Mouse (Mus musculus) limb, embryonic 15.5 days (tissue): Measurements from ENCODE around the gene Atp2b4. TPM values are rescaled to one million over a fixed set of nuclear protein-coding genes. Genes with fewer than 3 reads are reported as not detected.

ENCODE experiments used
- ATAC-seq: fragments of 200-750 bp; cut with Nextera tagmentation; 2 replicates; pipeline ENCODE4 v1.8.0; 2017; ENCODE audit warnings: low read depth, moderate TSS enrichment; ENCODE audit not compliant: insufficient number of reproducible peaks, low FRiP score, low TSS enrichment
- H3K27ac ChIP-seq: fragments of 300-500 bp; sonication (generic); 2 replicates; pipeline ENCODE4 v1.5.1; 2015; ENCODE audit warnings: moderate library complexity, mild to moderate bottlenecking, inconsistent platforms
- H3K27me3 ChIP-seq: fragments of 300-500 bp; sonication (generic); 2 replicates; pipeline ENCODE4 v1.6.1; 2015; ENCODE audit warnings: inconsistent platforms
- H3K36me3 ChIP-seq: fragments of 300-500 bp; sonication (generic); 2 replicates; pipeline ENCODE4 v1.6.1; 2015; ENCODE audit warnings: inconsistent platforms
- H3K4me1 ChIP-seq: fragments of 300-500 bp; sonication (generic); 2 replicates; pipeline ENCODE4 v1.6.1; 2015; ENCODE audit warnings: inconsistent platforms
- H3K4me2 ChIP-seq: fragments of 300-500 bp; sonication (generic); 2 replicates; pipeline ENCODE4 v1.6.1; 2015; ENCODE audit warnings: mild to moderate bottlenecking, inconsistent platforms
- H3K4me3 ChIP-seq: fragments of 300-500 bp; sonication (generic); 2 replicates; pipeline ENCODE4 v1.5.1; 2015; ENCODE audit warnings: mild to moderate bottlenecking, inconsistent platforms
- H3K9ac ChIP-seq: fragments of 300-500 bp; sonication (generic); 2 replicates; pipeline ENCODE4 v1.6.1; 2015; ENCODE audit warnings: inconsistent platforms
- H3K9me3 ChIP-seq: fragments of 300-500 bp; sonication (generic); 2 replicates; pipeline ENCODE4 v1.6.1; 2016; ENCODE audit warnings: inconsistent platforms
- WGBS: fragments of 180-500 bp; shearing (Covaris S2); methylation state at CpG from one replicate; pipeline ENCODE4 v1.1.7; 2015; 5-methylcytosine and 5-hydroxymethylcytosine counted together
- polyA plus RNA-seq: library from polyadenylated mRNA; unstranded; fragments of >200 nt; fragmentation: Nextera tagmentation; extraction: Ambion mirVana; gene quantifications from 2 replicates; pipeline ENCODE4 v1.2.1, GENCODE M21; 2015

Atp2b4 gene
- polyA plus RNA-seq, 1 experiment from 2014 or later = 22.4 TPM

- peaks cover 57% of the 10 kb centered on the region for H3K4me1 ChIP-seq
- H3K4me2 ChIP-seq = no peak overlapping the region
- H3K27ac ChIP-seq = peak overlapping the region; percentile 82
- peaks cover 5% of the 10 kb centered on the region; the same call in 1 of the 2 replicates for H3K27me3 ChIP-seq
- ATAC-seq = peak; percentile 16; the same call in 1 of the 2 replicates
- peaks cover 20% of the 10 kb centered on the region for H3K36me3 ChIP-seq
- no peak overlapping the region for H3K4me3 ChIP-seq
- no peak overlapping the region for H3K9ac ChIP-seq
- WGBS = 20% methylated on average over 11 of the region's 11 CpGs
- H3K9me3 ChIP-seq = no peaks in the 10 kb centered on the region
These were observed 58.9 kb downstream of the Atp2b4 start for GRCm38 (mm10) chr1:133741881-133742434.

- Histone ChIP-seq H3K36me3 (peaks cover 20% of the 10 kb centered on the region), H3K27ac (no peak overlapping the region; the same call in 1 of the 2 replicates), H3K4me2 (no peak overlapping the region), H3K4me3 (no peak overlapping the region), H3K27me3 (peaks cover 5% of the 10 kb centered on the region; the same call in 1 of the 2 replicates), H3K4me1 (peaks cover 56% of the 10 kb centered on the region), H3K9ac (no peak overlapping the region), H3K9me3 (no peaks in the 10 kb centered on the region)
- ATAC-seq = no peak
- WGBS = 64% methylated on average over 6 of the region's 6 CpGs
These were observed 59.7 kb downstream of the Atp2b4 start for GRCm38 (mm10) chr1:133741171-133741570.

- no peak for ATAC-seq
- WGBS = 63% methylated on average over 7 of the region's 7 CpGs
- Histone ChIP-seq H3K4me3 (no peak overlapping the region), H3K4me1 (peaks cover 28% of the 10 kb centered on the region), H3K27ac (no peak overlapping the region), H3K9me3 (no peaks in the 10 kb centered on the region), H3K36me3 (peaks cover 28% of the 10 kb centered on the region), H3K27me3 (peaks cover 5% of the 10 kb centered on the region; the same call in 1 of the 2 replicates), H3K4me2 (no peak overlapping the region), H3K9ac (no peak overlapping the region)
These were observed 64.2 kb downstream of the Atp2b4 start for GRCm38 (mm10) chr1:133736664-133737063.

GRCm38 (mm10) chr1:133735995-133736652 is 64.7 kb downstream of the Atp2b4 start:
- Histone ChIP-seq H3K27me3 (peaks cover 5% of the 10 kb centered on the region; the same call in 1 of the 2 replicates), H3K36me3 (peaks cover 32% of the 10 kb centered on the region), H3K4me3 (peak overlapping the region; percentile 22), H3K4me1 (peaks cover 22% of the 10 kb centered on the region), H3K27ac (no peak overlapping the region), H3K4me2 (peak overlapping the region; percentile 27), H3K9me3 (no peaks in the 10 kb centered on the region), H3K9ac (peak overlapping the region; percentile 5; the same call in 1 of the 2 replicates)
- 17% methylated on average over 17 of the region's 17 CpGs for WGBS
- 0 out of 2 replicates have a peak, but pooled peaks have one; percentile 36 for ATAC-seq

- H3K27ac ChIP-seq = peak overlapping the region; percentile 33; the same call in 1 of the 2 replicates
- peaks cover 19% of the 10 kb centered on the region for H3K4me1 ChIP-seq
- H3K4me3 ChIP-seq = no peak overlapping the region
- H3K9me3 ChIP-seq = no peaks in the 10 kb centered on the region
- H3K36me3 ChIP-seq = peaks cover 49% of the 10 kb centered on the region
- 21% methylated on average over 11 of the region's 11 CpGs for WGBS
- ATAC-seq = no peak
- H3K9ac ChIP-seq = no peak overlapping the region
- peaks cover 4% of the 10 kb centered on the region; the same call in 1 of the 2 replicates for H3K27me3 ChIP-seq
- no peak overlapping the region for H3K4me2 ChIP-seq
These were observed 68.0 kb downstream of the Atp2b4 start for GRCm38 (mm10) chr1:133732814-133733213.

GRCm38 (mm10) chr1:133728339-133728738 is 72.5 kb downstream of the Atp2b4 start:
- Histone ChIP-seq H3K4me1 (peaks cover 8% of the 10 kb centered on the region), H3K27ac (no peak overlapping the region), H3K9me3 (no peaks in the 10 kb centered on the region), H3K36me3 (peaks cover 61% of the 10 kb centered on the region), H3K9ac (no peak overlapping the region), H3K4me3 (no peak overlapping the region), H3K4me2 (no peak overlapping the region), H3K27me3 (no peaks in the 10 kb centered on the region)
- no peak for ATAC-seq
- 81% methylated on average over 7 of the region's 7 CpGs for WGBS

- H3K27me3 ChIP-seq = no peaks in the 10 kb centered on the region
- H3K36me3 ChIP-seq = peaks cover 19% of the 10 kb centered on the region
- ATAC-seq = no peak
- no peak overlapping the region for H3K4me2 ChIP-seq
- WGBS = 51% methylated on average over 7 of the region's 7 CpGs
- no peak overlapping the region for H3K4me3 ChIP-seq
- H3K27ac ChIP-seq = no peak overlapping the region
- no peak overlapping the region for H3K9ac ChIP-seq
- H3K9me3 ChIP-seq = no peaks in the 10 kb centered on the region
- no peaks in the 10 kb centered on the region for H3K4me1 ChIP-seq
These were observed 80.5 kb downstream of the Atp2b4 start for GRCm38 (mm10) chr1:133720342-133720741.

GRCm38 (mm10) chr1:133718786-133719185 is 82.1 kb downstream of the Atp2b4 start:
- Histone ChIP-seq H3K4me3 (no peak overlapping the region), H3K9ac (no peak overlapping the region), H3K4me1 (no peaks in the 10 kb centered on the region), H3K36me3 (peaks cover 24% of the 10 kb centered on the region), H3K27ac (no peak overlapping the region), H3K9me3 (no peaks in the 10 kb centered on the region), H3K27me3 (no peaks in the 10 kb centered on the region), H3K4me2 (no peak overlapping the region)
- 85% methylated on average over 8 of the region's 8 CpGs for WGBS
- ATAC-seq = no peak

- H3K27ac ChIP-seq = no peak overlapping the region
- no peak overlapping the region for H3K4me2 ChIP-seq
- peaks cover 24% of the 10 kb centered on the region for H3K36me3 ChIP-seq
- no peaks in the 10 kb centered on the region for H3K9me3 ChIP-seq
- peaks cover 2% of the 10 kb centered on the region for H3K4me1 ChIP-seq
- H3K9ac ChIP-seq = no peak overlapping the region
- H3K27me3 ChIP-seq = no peaks in the 10 kb centered on the region
- WGBS = 62% methylated on average over 3 of the region's 3 CpGs
- H3K4me3 ChIP-seq = no peak overlapping the region
- no peak for ATAC-seq
These were observed 82.5 kb downstream of the Atp2b4 start for GRCm38 (mm10) chr1:133718296-133718695.

GRCm38 (mm10) chr1:133716464-133716863 is 84.4 kb downstream of the Atp2b4 start:
- Histone ChIP-seq H3K9me3 (no peaks in the 10 kb centered on the region), H3K27me3 (no peaks in the 10 kb centered on the region), H3K4me3 (no peak overlapping the region), H3K27ac (no peak overlapping the region), H3K36me3 (peaks cover 24% of the 10 kb centered on the region), H3K4me1 (peaks cover 14% of the 10 kb centered on the region), H3K4me2 (no peak overlapping the region), H3K9ac (no peak overlapping the region)
- 24% methylated on average over 7 of the region's 7 CpGs for WGBS
- ATAC-seq = no peak

- no peak overlapping the region for H3K4me2 ChIP-seq
- WGBS = 56% methylated on average over 1 of the region's 1 CpGs
- no peak overlapping the region for H3K27ac ChIP-seq
- H3K4me3 ChIP-seq = no peak overlapping the region
- no peaks in the 10 kb centered on the region for H3K27me3 ChIP-seq
- no peak overlapping the region for H3K9ac ChIP-seq
- no peak for ATAC-seq
- peaks cover 14% of the 10 kb centered on the region for H3K4me1 ChIP-seq
- no peaks in the 10 kb centered on the region for H3K9me3 ChIP-seq
- peaks cover 24% of the 10 kb centered on the region for H3K36me3 ChIP-seq
These were observed 85.7 kb downstream of the Atp2b4 start for GRCm38 (mm10) chr1:133715191-133715590.

- peaks cover 26% of the 10 kb centered on the region for H3K36me3 ChIP-seq
- WGBS = 40% methylated on average over 2 of the region's 2 CpGs
- peaks cover 23% of the 10 kb centered on the region for H3K4me1 ChIP-seq
- no peak overlapping the region for H3K4me2 ChIP-seq
- H3K9ac ChIP-seq = no peak overlapping the region
- H3K27me3 ChIP-seq = no peaks in the 10 kb centered on the region
- H3K4me3 ChIP-seq = no peak overlapping the region
- ATAC-seq = no peak
- no peaks in the 10 kb centered on the region for H3K9me3 ChIP-seq
- peak overlapping the region; percentile 57; the same call in 1 of the 2 replicates for H3K27ac ChIP-seq
These were observed 87.9 kb downstream of the Atp2b4 start for GRCm38 (mm10) chr1:133713009-133713370.
